Mouse (Mus musculus): ENCODE data around the gene Cldn34b1. TPM values are rescaled to one million over a fixed set of nuclear protein-coding genes. Genes with fewer than 3 reads are reported as not detected.
"Not testable (repeated sequence)": the region's sequence is repeated elsewhere in the genome, so short reads cannot be mapped to it uniquely, and the experiment has no call there.

Gene Cldn34b1
- polyA plus RNA-seq (2015; fragmentation: Nextera tagmentation; extraction: Ambion mirVana), result not detected in 2 replicates

- H3K9ac ChIP-seq; H3K9me3 ChIP-seq; ATAC-seq; H3K36me3 ChIP-seq; H3K27me3 ChIP-seq (replicated peaks); H3K4me3 ChIP-seq (replicated peaks); H3K27ac ChIP-seq; H3K4me2 ChIP-seq (replicated peaks); H3K4me1 ChIP-seq (replicated peaks): not testable (repeated sequence)
- 84% methylated on average over 3 of the region's 3 CpGs for WGBS
Observed at GRCm38 (mm10) chrX:154890167-154890566, at the start of gene Cldn34b1. Gene Cldn34b1 (minus strand): TSS chrX:154890267.

- not testable (repeated sequence) for H3K9me3 ChIP-seq; H3K4me2 ChIP-seq (replicated peaks); H3K27me3 ChIP-seq (replicated peaks); H3K4me3 ChIP-seq (replicated peaks); H3K27ac ChIP-seq; H3K9ac ChIP-seq; ATAC-seq; H3K4me1 ChIP-seq (replicated peaks); H3K36me3 ChIP-seq
- 70% methylated on average over 1 of the region's 1 CpGs for WGBS
Observed at GRCm38 (mm10) chrX:154935887-154936286, 45.8 kb upstream of the Cldn34b1 start, which contains the start of gene Magea6. Gene Magea6 (minus strand): TSS chrX:154935987.

Other genes with a start within 250 kb of the Cldn34b1 start
- not detected in 2 replicates for gene Magea6, start 45.7 kb upstream of the Cldn34b1 start, polyA plus RNA-seq (2015; fragmentation: Nextera tagmentation; extraction: Ambion mirVana)
- gene Magea3, start 59.2 kb upstream of the Cldn34b1 start, polyA plus RNA-seq (2015; fragmentation: Nextera tagmentation; extraction: Ambion mirVana), result not detected in 2 replicates
- gene Magea8, start 105.6 kb upstream of the Cldn34b1 start, polyA plus RNA-seq (2015; fragmentation: Nextera tagmentation; extraction: Ambion mirVana), result not detected in 2 replicates
- gene Magea5, start 172.9 kb upstream of the Cldn34b1 start, polyA plus RNA-seq (2015; fragmentation: Nextera tagmentation; extraction: Ambion mirVana), result not detected in 2 replicates
- gene Magea1, start 199.5 kb upstream of the Cldn34b1 start, polyA plus RNA-seq (2015; fragmentation: Nextera tagmentation; extraction: Ambion mirVana), result not detected in 2 replicates
- gene Magea2, start 203.4 kb upstream of the Cldn34b1 start, polyA plus RNA-seq (2015; fragmentation: Nextera tagmentation; extraction: Ambion mirVana), result not detected in 2 replicates
- not detected in 2 replicates for gene Cldn34b2, start 238.1 kb upstream of the Cldn34b1 start, polyA plus RNA-seq (2015; fragmentation: Nextera tagmentation; extraction: Ambion mirVana)

Measured in intestine, embryonic 15.5 days (tissue).